Mouse (Mus musculus) 416B (cell line): ENCODE measurements around the gene Zfp800.

Experiments
- DNase-seq: peaks from one replicate; pipeline ENCODE4 v3.0.0; 2011; ENCODE audit warnings: low read depth

The Zfp800 gene

GRCm38 (mm10) chr6:28396051-28396852 lies 1.6 kb downstream of the Zfp800 start:
- no peak for DNase-seq

DNA sequence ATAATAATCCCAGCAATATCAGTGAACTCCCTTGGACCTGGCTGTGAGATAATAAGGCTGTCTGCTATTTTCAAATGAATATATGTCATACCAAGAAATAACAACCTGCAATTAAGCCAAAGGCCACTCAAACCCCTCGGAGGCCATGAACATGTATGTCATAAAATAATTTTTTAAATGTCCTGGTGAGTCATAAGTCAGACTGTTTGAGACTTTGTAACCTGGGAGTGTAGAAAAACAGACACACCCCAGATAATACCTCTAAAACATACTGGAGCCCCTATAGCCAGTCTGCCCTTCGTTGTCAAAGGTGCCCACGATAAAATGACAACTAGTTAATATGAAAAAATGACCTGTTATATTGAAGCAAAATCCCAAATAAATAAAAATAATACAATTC lies 8.8 kb downstream of the Zfp800 start:
- DNase-seq: no peak

- no peak for DNase-seq
Measured at GRCm38 (mm10) chr6:28385169-28385568, 12.6 kb downstream of the Zfp800 start.

- DNase-seq: peak; percentile 49
Measured at GRCm38 (mm10) chr6:28381983-28382382, 15.8 kb downstream of the Zfp800 start.

DNA sequence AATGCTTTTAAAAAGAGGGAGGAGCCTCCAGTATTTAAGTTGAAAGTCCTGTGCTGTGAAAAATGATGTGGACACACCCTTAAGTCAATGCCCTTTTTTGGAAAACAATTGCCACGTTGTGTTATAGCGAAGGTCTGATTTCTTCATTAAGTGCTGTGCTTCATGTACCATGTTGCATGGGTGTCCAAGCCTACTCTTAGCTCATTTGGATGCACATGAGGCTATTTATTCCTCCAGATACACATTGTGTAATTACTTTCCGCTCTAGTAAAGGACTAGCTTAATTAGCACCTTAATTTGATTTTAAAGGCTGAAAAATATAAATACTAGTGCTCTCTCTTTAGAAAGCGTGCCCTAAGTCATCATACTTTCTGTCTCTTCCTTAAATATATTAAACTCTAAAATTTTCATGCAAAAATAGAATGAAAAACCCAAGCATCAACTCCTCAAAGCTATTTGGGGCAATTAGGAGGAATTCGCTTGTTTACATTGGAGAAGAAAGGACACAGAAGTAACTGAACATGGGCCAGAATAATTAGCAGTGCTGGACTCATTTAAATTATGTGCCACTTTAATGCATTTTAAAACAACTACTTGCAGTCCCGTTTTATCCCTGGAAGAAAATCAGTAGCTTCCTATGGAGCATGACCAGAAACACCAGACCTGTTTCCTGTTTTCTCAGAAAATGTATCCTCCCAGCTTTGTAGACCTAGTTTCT lies 27.7 kb downstream of the Zfp800 start:
- DNase-seq: no peak

GRCm38 (mm10) chr6:28367575-28367974 lies 30.2 kb downstream of the Zfp800 start:
- no peak for DNase-seq

DNA sequence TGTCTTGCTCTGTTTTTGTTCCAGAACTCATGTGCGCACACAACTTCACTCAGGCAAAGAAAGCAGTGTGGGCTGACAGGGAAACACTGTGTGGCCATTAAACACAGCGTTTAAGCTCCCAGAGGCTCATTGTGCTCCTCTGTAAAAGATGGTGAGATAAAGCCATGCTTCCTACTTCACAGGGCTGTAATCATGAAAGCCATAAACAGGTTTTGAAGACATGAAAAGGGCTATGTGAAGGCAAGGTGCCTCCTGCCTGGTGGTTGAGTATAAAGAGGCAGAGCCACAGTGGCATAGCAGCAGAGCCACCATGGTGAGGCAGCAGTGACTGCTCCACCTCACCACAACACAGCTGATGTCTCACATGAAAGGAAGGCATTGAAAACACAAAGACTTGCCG lies 46.7 kb downstream of the Zfp800 start:
- no peak for DNase-seq

DNA sequence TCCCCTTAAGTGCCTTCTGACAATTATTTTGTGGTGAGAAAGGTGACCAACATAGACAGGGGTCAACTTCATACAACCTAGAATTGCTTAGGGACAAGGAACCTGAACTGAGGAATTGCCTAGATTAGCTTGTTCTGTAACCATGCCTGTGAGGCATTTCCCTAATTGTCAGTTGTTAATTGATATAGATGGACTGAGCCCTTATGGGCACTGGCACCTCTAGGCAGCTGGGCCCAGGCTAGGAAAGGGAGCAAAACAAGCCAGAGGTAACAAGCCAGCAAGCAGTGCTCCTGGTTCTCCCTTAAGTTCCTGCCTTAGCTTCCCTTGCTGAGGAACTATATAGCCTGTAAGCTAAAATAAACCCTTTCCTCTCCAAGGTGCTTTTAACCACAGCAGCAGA lies 52.1 kb downstream of the Zfp800 start:
- no peak for DNase-seq

DNA sequence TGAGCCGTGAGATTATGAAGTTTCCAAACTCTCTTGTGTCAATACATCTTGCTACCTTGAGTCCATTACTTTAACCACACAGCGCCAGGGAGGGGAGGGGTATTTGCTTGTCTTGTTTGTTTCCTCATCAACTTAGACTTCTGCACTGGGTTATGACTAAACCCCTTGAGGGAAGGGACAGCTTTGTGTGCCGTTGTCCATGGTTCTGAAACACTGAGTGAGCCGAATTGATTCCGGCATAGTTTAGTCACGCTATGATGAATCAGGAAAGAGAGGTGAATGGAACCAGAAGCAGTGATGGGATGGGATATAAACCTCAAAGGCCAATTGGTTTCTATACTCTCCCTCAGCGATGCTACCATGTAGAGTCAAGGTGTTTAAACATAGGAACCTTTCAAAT lies 52.6 kb downstream of the Zfp800 start:
- DNase-seq: peak; percentile 27

DNA sequence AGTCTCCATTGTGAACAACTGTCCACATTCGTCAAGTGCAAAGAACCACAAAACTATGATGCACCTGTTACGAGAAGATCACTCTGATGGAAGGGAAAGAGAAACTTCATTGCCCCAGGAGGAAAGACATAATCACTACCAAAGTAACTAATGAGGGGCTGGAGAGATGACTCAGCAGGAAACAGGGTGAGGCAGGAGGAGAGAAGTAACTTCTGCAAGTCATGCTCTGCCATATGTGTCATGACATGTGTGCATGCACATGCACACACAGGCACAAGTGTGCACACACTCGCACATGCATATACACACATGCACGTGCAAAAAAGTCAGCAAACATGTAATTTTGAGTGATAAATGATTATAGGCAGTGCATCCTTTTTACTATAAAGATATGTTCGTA lies 54.9 kb downstream of the Zfp800 start:
- peak; percentile 38 for DNase-seq

DNA sequence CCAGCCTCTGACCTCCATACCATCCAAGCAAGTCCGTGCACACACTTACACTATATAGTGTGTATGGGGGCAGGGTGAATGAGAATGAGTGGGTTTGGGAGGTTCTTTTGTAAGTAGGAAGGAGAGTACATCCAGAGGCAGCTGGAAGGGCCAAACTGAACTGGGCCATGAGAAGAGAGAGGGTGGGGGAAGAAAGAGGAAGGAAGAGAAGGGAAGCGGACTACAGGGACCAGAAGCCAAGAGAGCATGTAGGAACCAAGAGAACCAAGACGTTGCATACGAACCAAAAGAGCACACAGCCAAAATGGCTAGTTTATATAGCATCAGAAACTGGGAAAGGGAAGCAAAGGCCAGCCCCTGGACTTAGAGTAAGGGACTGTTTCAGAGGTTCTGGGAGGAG lies 56.6 kb downstream of the Zfp800 start:
- no peak for DNase-seq

DNA sequence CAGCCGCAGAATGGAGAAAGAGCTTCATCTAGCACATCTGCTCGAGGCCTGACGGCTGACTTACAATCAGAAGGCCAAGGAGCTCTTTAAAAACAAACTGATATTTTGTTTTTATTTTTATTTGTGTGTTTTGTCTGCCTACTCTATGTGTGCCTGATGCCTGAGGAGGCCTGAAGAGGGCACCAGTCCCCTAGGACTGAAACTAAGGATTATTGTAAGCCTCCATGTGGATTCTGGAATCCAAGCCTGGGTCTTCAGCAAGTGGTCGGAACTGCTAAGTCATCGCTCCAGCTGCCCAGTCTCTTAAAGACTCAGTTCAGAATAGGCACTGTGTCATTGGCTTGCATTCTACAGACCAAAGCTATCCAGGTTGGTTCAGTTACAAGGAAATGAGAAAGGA lies 58.4 kb downstream of the Zfp800 start:
- no peak for DNase-seq

GRCm38 (mm10) chr6:28333696-28334095 lies 64.1 kb downstream of the Zfp800 start:
- DNase-seq: no peak

DNA sequence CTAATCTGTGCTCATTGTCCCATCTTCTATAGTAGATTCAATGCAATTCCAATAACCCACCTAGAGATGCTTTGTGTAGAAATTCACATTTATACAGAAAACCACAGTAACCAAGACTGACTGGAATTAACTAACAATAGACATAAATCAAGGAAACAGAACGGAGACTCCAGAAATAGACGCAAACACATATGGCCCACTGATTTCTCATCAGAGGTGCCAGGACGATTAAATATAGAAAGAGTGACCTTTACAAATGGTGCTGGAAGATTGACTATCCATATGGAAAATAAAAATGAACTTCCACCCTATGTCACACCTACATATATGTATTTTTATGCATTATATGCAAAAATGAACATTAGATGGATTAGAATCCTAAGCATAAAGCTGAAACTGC lies 65.3 kb downstream of the Zfp800 start:
- no peak for DNase-seq

- DNase-seq: no peak
Measured at GRCm38 (mm10) chr6:28329815-28330214, 68.0 kb downstream of the Zfp800 start.

DNA sequence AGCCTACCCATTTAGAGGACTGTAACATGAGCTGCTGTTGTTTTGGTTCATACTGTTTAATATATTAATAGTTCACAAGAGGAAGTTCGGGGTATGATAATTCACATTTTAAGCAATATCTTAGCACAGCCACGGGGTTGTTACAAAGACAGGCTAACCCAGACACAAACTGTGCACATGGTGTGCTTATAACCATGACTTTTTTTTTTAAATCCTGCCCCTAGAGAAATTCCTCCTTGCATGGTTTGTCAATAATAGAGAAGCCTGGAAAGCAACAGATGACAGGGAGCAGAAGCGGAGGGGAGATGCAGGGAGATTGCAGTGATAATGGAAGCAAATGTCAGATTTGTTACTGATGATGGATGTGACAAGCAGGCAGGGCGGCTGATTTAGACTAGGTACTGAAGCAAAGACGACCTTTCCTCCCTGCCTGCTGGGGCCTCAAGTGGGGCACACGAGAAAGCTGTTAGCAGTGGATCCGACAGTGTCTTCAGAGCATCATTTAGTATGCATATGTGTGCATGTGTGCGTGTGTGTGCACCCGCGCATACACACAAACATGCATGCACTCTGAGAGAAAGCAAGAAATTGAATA lies 68.7 kb downstream of the Zfp800 start:
- DNase-seq: no peak

DNA sequence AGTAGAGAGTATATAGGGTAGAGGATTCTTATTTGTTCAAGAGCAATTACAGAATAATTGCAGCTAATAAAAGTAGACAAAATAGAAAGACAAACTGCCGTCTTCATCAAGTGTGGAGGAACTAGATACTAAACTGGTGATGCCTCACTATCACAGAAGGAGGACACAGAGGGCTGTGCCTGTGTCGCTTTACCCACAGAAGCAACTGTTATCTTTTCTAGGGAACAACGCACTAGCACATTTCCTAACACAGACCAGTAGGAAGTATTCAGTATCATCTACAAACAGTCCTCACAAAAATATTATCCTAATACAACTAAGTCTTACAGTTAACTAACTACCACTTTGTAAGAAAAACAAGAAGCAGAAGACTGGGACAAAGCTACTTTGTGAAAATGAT lies 71.1 kb downstream of the Zfp800 start:
- no peak for DNase-seq

- DNase-seq: peak; percentile 84
Measured at GRCm38 (mm10) chr6:28322399-28322798, 75.4 kb downstream of the Zfp800 start.

DNA sequence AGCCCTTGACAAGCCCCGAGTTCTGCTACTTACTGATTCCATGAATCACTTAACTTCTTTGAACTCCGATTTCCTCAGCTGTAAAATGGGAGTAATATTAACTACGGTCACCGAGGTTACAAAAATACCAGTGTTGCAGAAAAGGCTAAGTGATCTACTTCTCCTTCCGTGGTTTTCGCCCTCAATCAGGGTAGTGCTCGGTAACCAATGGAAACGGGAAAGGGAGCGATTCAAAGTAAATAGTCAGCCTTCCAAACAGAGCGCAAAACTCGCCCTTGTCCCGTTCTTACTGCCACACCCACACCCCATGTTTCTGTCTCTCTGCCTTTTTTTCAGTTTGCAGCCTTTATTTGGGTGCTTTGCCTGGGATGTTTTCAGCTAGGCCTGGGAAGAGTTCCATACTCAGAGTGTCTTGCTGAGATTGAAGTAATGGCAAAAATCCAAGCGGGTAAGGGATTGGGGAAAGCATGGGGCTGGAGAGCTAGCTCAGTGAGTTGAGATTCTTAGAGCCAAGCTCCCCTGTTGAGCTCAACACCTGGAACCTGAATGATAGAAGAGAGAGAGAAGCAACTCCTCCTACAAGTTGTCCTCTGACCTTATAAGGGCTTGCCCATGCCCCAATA lies 78.0 kb downstream of the Zfp800 start:
- DNase-seq: no peak

DNA sequence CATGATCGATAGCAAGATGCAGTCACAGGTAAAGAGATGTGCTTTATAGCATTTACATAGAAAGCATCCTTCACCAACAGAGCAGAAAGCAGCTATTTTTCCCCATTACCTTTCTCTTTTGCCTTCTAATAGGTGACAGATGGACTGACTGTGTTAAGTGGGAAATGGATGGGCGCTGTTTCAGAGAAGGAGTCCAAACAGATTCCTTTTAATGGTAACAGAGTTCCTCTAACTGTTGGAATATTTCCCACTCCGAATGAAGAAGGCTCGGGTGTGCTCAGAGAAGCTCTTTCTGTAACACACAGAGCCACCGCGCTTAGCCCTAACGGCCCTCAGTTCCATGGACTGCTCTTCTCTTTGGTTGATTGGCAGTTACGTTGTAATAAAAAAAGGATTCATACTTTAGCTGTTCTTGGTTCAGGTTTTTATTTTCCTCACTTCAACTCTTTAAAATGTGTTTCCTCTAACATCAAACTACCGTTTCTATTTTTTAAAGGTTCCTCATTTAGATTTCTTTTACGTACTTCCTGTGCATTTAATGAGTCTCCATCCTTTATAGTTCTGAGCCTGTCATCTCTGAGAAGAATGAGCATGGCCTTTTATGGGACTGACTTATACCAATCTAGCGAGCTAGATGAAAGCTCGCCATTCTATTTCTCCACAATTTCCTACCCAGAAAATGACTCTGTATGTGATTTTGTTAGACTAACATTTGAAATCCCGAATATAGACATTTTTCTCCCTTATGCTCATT lies 78.8 kb downstream of the Zfp800 start:
- DNase-seq: no peak

- no peak for DNase-seq
Measured at GRCm38 (mm10) chr6:28315208-28315607, 82.6 kb downstream of the Zfp800 start.

GRCm38 (mm10) chr6:28312067-28312466 lies 85.7 kb downstream of the Zfp800 start:
- no peak for DNase-seq
